Comparison of ENCODE assay signal across 12 mouse cellular contexts in genomic region chr10:12549945-12550540, GRCm38 (mm10).
DNase-seq lines count a peak whose midpoint lies in the region; ATAC-seq and TF ChIP-seq lines count a peak whose summit lies in the region.
"Had no signal": no experiment of that assay in that cellular context is flagged by ENCODE, and none has a peak within 500 bp of the region (broad histone marks: within the 10 kb centered on the region; RNA-seq: fewer than 3 reads in every experiment).

No protein-coding gene starts in this region.

- no peak for TF ChIP-seq EP300 in MEL (IDR thresholded peaks at IDR 0.05; ENCODE audit: low read depth in 1 of 2, low read length in 2 of 2)

- DNase-seq in kidney, postnatal 10 days: peak; percentile 26
- peak; percentile 72 for DNase-seq in MEL (ENCODE audit: low read depth, low spot score)
- DNase-seq in limb, embryonic 14.5 days (ENCODE audit: low spot score): peak; percentile 50
- DNase-seq in adrenal gland, adult 2 months: no peak
- DNase-seq in adrenal gland, postnatal 36 days: no peak
- DNase-seq: adrenal gland, postnatal 25 days; cerebellum, adult 18-20 months; heart, adult 2 months; thymus, postnatal 36 days had no signal

- H3K27ac ChIP-seq in kidney, embryonic 14.5 days (ENCODE audit: low read depth, low read length): no peak overlapping the region
- H3K27ac ChIP-seq in MEL (ENCODE audit: control insufficient read depth, low read depth, low read length): no peak overlapping the region
- peak overlapping the region; percentile 55; the same call in 1 of the 2 replicates for H3K27ac ChIP-seq in limb, embryonic 14.5 days (replicated peaks; ENCODE audit: low read depth, low read length)
- H3K27ac ChIP-seq: heart, adult 2 months had no signal

- no peak for TF ChIP-seq POLR2A in MEL (IDR thresholded peaks at IDR 0.05; ENCODE audit: control insufficient read depth in 1 of 2, insufficient read depth in 1 of 2, low read depth in 1 of 2, low read length in 2 of 2, poor library complexity in 1 of 2)
- no peak for TF ChIP-seq POLR2A in limb, embryonic 14.5 days (IDR thresholded peaks at IDR 0.05; ENCODE audit: borderline replicate concordance, extremely low read depth, insufficient read depth, insufficient read length)

- H3K4me2 ChIP-seq in kidney, embryonic 14.5 days (replicated peaks; ENCODE audit: low read depth, low read length): no peak overlapping the region
- H3K4me2 ChIP-seq in limb, embryonic 14.5 days (replicated peaks; ENCODE audit: low read depth, low read length, severe bottlenecking): no peak overlapping the region

- TF ChIP-seq CTCF in E14TG2a.4 (conservative IDR thresholded peaks at IDR 0.05; ENCODE audit: low read length) (no peak), MEL (IDR thresholded peaks at IDR 0.05 in 2 of 3, conservative IDR thresholded peaks at IDR 0.05 in 1 of 3; ENCODE audit: control insufficient read depth in 1 of 3, insufficient read depth in 1 of 3, low read depth in 2 of 3, low read length in 3 of 3, poor library complexity in 1 of 3, severe bottlenecking in 1 of 3) (no peak)

- ATAC-seq in kidney, embryonic 14.5 days (ENCODE audit: low FRiP score, low TSS enrichment): no peak
- ATAC-seq in limb, embryonic 14.5 days (ENCODE audit: low FRiP score, low read depth): no peak

- 92% methylated on average over 1 of the region's 1 CpGs for WGBS in kidney, embryonic 14.5 days
- 37% methylated on average over 1 of the region's 1 CpGs for WGBS in limb, embryonic 14.5 days

- H3K4me3 ChIP-seq in kidney, embryonic 14.5 days (ENCODE audit: low read length): no peak overlapping the region
- H3K4me3 ChIP-seq in E14TG2a.4 (replicated peaks; ENCODE audit: low read length) (peak overlapping the region; percentile 32), MEL (ENCODE audit: control insufficient read depth in 1 of 2, insufficient read depth in 1 of 2, low read depth in 2 of 2, low read length in 2 of 2) (no peak overlapping the region)
- no peak overlapping the region for H3K4me3 ChIP-seq in limb, embryonic 14.5 days (replicated peaks; ENCODE audit: low read length)
- H3K4me3 ChIP-seq: heart, adult 2 months had no signal

- TF ChIP-seq RAD21 in MEL (IDR thresholded peaks at IDR 0.05; ENCODE audit: low read depth, low read length): no peak

- H3K4me1 ChIP-seq in kidney, embryonic 14.5 days (ENCODE audit: control insufficient read depth, insufficient read depth, low read length): peaks cover 21% of the 10 kb centered on the region
- H3K4me1 ChIP-seq in E14TG2a.4 (replicated peaks; ENCODE audit: low read depth, low read length): peaks cover 86% of the 10 kb centered on the region
- peaks cover 0 to 3% of the 10 kb centered on the region in 2 experiments; a peak in 2 of 4 replicates for H3K4me1 ChIP-seq in MEL (ENCODE audit: control insufficient read depth in 1 of 2, insufficient read depth in 2 of 2, low read length in 2 of 2)
- peaks cover 60% of the 10 kb centered on the region for H3K4me1 ChIP-seq in limb, embryonic 14.5 days (ENCODE audit: control insufficient read depth, insufficient read depth, low read length)

- H3K79me2 ChIP-seq in MEL (ENCODE audit: control insufficient read depth, insufficient read depth, low read length, poor library complexity): no peaks in the 10 kb centered on the region

- H3K9me3 ChIP-seq in kidney, embryonic 14.5 days (ENCODE audit: control insufficient read depth, low read length): no peaks in the 10 kb centered on the region
- H3K9me3 ChIP-seq in E14TG2a.4 (ENCODE audit: low read length): no peaks in the 10 kb centered on the region
- no peaks in the 10 kb centered on the region for H3K9me3 ChIP-seq in MEL (replicated peaks; ENCODE audit: insufficient read depth, low read length)
- H3K9me3 ChIP-seq in limb, embryonic 14.5 days (ENCODE audit: control insufficient read depth, low read length): no peaks in the 10 kb centered on the region
- H3K9me3 ChIP-seq: megakaryocyte, embryonic 14.5 days had no signal

- no peaks in the 10 kb centered on the region for H3K27me3 ChIP-seq in kidney, embryonic 14.5 days (ENCODE audit: control insufficient read depth, insufficient read depth, low read length)
- H3K27me3 ChIP-seq in E14TG2a.4 (ENCODE audit: insufficient read depth, low read length) (no peaks in the 10 kb centered on the region), MEL (ENCODE audit: control insufficient read depth in 1 of 2, insufficient read depth in 2 of 2, low read length in 2 of 2) (no peaks in the 10 kb centered on the region)
- no peaks in the 10 kb centered on the region for H3K27me3 ChIP-seq in limb, embryonic 14.5 days (ENCODE audit: control insufficient read depth, insufficient read depth, low read length)
- H3K27me3 ChIP-seq: megakaryocyte, embryonic 14.5 days had no signal

- H3K36me3 ChIP-seq in kidney, embryonic 14.5 days (ENCODE audit: control insufficient read depth, insufficient read depth, low read length): no peaks in the 10 kb centered on the region
- peaks cover 16% of the 10 kb centered on the region; the same call in 1 of the 2 replicates for H3K36me3 ChIP-seq in E14TG2a.4 (ENCODE audit: insufficient read depth, low read length)
- H3K36me3 ChIP-seq in MEL (ENCODE audit: control insufficient read depth in 1 of 2, insufficient read depth in 2 of 2, low read length in 2 of 2): peaks cover 0 to 3% of the 10 kb centered on the region in 2 experiments; a peak in 1 of 4 replicates
- no peaks in the 10 kb centered on the region for H3K36me3 ChIP-seq in limb, embryonic 14.5 days (ENCODE audit: control insufficient read depth, insufficient read depth, low read length)

- no peak overlapping the region for H3K9ac ChIP-seq in kidney, embryonic 14.5 days (ENCODE audit: low read depth, low read length)
- no peak overlapping the region for H3K9ac ChIP-seq in MEL (ENCODE audit: control insufficient read depth, low read depth, low read length, poor library complexity, severe bottlenecking)
- no peak overlapping the region for H3K9ac ChIP-seq in limb, embryonic 14.5 days (ENCODE audit: low read depth, low read length, severe bottlenecking)

TF ChIP-seq in MEL, 35 proteins besides CTCF, POLR2A, EP300 and RAD21:
- TF ChIP-seq CHD2 (IDR thresholded peaks at IDR 0.05; ENCODE audit: low read length): no peak
- no peak for TF ChIP-seq GATA1 (IDR thresholded peaks at IDR 0.05; ENCODE audit: low read depth, low read length)
- no peak for TF ChIP-seq POLR2AphosphoS2 (IDR thresholded peaks at IDR 0.05; ENCODE audit: low read length)
- TF ChIP-seq MAZ (IDR thresholded peaks at IDR 0.05; ENCODE audit: low read depth, low read length): no peak
- no peak for TF ChIP-seq KAT2A (conservative IDR thresholded peaks at IDR 0.05; ENCODE audit: low read depth, low read length)
- no peak for TF ChIP-seq TBP (IDR thresholded peaks at IDR 0.05; ENCODE audit: low read depth, low read length)
- TF ChIP-seq ZC3H11A (IDR thresholded peaks at IDR 0.05; ENCODE audit: low read depth, low read length): no peak
- TF ChIP-seq E2F4 (IDR thresholded peaks at IDR 0.05; ENCODE audit: borderline replicate concordance, low read depth, low read length): no peak
- TF ChIP-seq USF1 (IDR thresholded peaks at IDR 0.05; ENCODE audit: low read depth, low read length): no peak
- TF ChIP-seq UBTF (IDR thresholded peaks at IDR 0.05; ENCODE audit: borderline replicate concordance, insufficient read depth, low read depth, low read length): no peak
- TF ChIP-seq ZNF384 (IDR thresholded peaks at IDR 0.05; ENCODE audit: low read depth, low read length): no peak
- no peak for TF ChIP-seq ZKSCAN1 (IDR thresholded peaks at IDR 0.05; ENCODE audit: low read depth, low read length)
- no peak for TF ChIP-seq ETS1 (IDR thresholded peaks at IDR 0.05; ENCODE audit: low read depth, low read length)
- TF ChIP-seq POLR2AphosphoS5 (IDR thresholded peaks at IDR 0.05; ENCODE audit: borderline replicate concordance, low read depth, low read length): no peak
- no peak for TF ChIP-seq MEF2A (IDR thresholded peaks at IDR 0.05; ENCODE audit: extremely low read depth, insufficient replicate concordance, low read depth, low read length, poor library complexity, severe bottlenecking)
- no peak for TF ChIP-seq HCFC1 (IDR thresholded peaks at IDR 0.05; ENCODE audit: low read depth, low read length)

Comparison
In these comparisons a context has a peak if more than half of its experiments do, and no peak if none do; other contexts are left out.
1. DNase-seq: peak in kidney, postnatal 10 days (single experiment), MEL (single experiment) and limb, embryonic 14.5 days (single experiment); none in adrenal gland, adult 2 months (single experiment) and adrenal gland, postnatal 36 days (0 of 2).